In the genomic region with DNA sequence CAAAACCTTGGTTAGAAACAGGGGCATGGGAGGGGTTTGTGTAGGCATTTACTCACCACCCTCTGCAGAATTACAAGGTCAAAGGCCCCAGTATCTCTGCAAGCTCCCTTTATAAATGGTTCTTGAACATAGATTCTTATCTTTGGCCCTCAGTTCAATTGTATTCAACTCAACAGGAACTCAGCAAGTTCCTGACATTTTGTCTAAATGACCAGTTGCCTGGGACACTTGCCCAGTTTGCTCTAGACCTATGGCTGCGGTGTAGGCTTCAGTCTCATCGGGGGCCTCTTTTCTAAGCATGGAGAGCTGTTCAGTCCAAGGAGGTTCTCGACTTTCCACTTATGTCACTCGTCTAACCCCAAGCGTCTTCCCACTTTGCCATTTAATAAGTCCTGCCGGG, we compare ENCODE assay signal across 13 mouse cellular contexts. TPM values are rescaled to one million over a fixed set of nuclear protein-coding genes. Genes with fewer than 3 reads are reported as not detected.
DNase-seq lines count a peak whose midpoint lies in the region; ATAC-seq and TF ChIP-seq lines count a peak whose summit lies in the region.
"Had no signal": no experiment of that assay in that cellular context is flagged by ENCODE, and none has a peak within 500 bp of the region (broad histone marks: within the 10 kb centered on the region; RNA-seq: fewer than 3 reads in every experiment).

No protein-coding gene starts in this region.

- no peaks in the 10 kb centered on the region for H3K9me3 ChIP-seq in lung, postnatal 0 days (ENCODE audit: low read length)
- no peaks in the 10 kb centered on the region for H3K9me3 ChIP-seq in forebrain, postnatal 0 days (ENCODE audit: low read length)
- H3K9me3 ChIP-seq: limb, embryonic 10.5 days had no signal

- TF ChIP-seq CTCF in lung, postnatal 0 days (IDR thresholded peaks at IDR 0.05) = no peak
- no peak for TF ChIP-seq CTCF in forebrain, postnatal 0 days (IDR thresholded peaks at IDR 0.05; ENCODE audit: low read depth)

- H3K9ac ChIP-seq in lung, postnatal 0 days (replicated peaks; ENCODE audit: low read depth) = no peak overlapping the region
- no peak overlapping the region for H3K9ac ChIP-seq in forebrain, postnatal 0 days

- TF ChIP-seq EP300 in lung, postnatal 0 days (IDR thresholded peaks at IDR 0.05) = peak; percentile 71

- no peaks in the 10 kb centered on the region for H3K36me3 ChIP-seq in lung, postnatal 0 days (ENCODE audit: insufficient read depth, low read length)
- H3K36me3 ChIP-seq in forebrain, postnatal 0 days (ENCODE audit: insufficient read depth) = no peaks in the 10 kb centered on the region
- H3K36me3 ChIP-seq: limb, embryonic 10.5 days had no signal

- no peak overlapping the region for H3K4me2 ChIP-seq in lung, postnatal 0 days (replicated peaks; ENCODE audit: low read depth, low read length)
- no peak overlapping the region for H3K4me2 ChIP-seq in forebrain, postnatal 0 days (ENCODE audit: low read depth)
- H3K4me2 ChIP-seq: midbrain, embryonic 11.5 days had no signal

- no peak for ATAC-seq in lung, postnatal 0 days
- no peak for ATAC-seq in forebrain, postnatal 0 days
- ATAC-seq: inflammation-experienced regulatory T-cells, adult 6 months had no signal

- H3K27ac ChIP-seq in brown adipose tissue, adult 24 weeks (replicated peaks; ENCODE audit: low read depth, low read length) = peak overlapping the region; percentile 87
- peak overlapping the region; percentile 33; the same call in 1 of the 2 replicates for H3K27ac ChIP-seq in lung, postnatal 0 days (ENCODE audit: low read length)
- H3K27ac ChIP-seq in forebrain, postnatal 0 days (ENCODE audit: low read depth, low read length) = no peak overlapping the region
- H3K27ac ChIP-seq: limb, embryonic 10.5 days had no signal

- peak; percentile 20 for DNase-seq in kidney, adult 11 months
- no peak for DNase-seq in kidney, adult 8-10 months
- peak; percentile 44 for DNase-seq in heart, postnatal 4 days
- DNase-seq in lung, postnatal 0 days (ENCODE audit: low spot score) = peak; percentile 65
- DNase-seq in thymus, postnatal 4 days = no peak
- no peak for DNase-seq in liver
- no peak for DNase-seq in forebrain, postnatal 0 days
- DNase-seq: cerebellum, adult 8-10 months; layer of hippocampus, adult 9-11 months had no signal

- no peak overlapping the region for H3K4me3 ChIP-seq in brown adipose tissue, adult 24 weeks (ENCODE audit: insufficient read depth, low read depth, low read length)
- H3K4me3 ChIP-seq in lung, postnatal 0 days (ENCODE audit: low read depth, low read length) = no peak overlapping the region
- H3K4me3 ChIP-seq in forebrain, postnatal 0 days (ENCODE audit: low read depth, low read length) = no peak overlapping the region
- H3K4me3 ChIP-seq: limb, embryonic 10.5 days had no signal

- WGBS in lung, postnatal 0 days = 40% methylated on average over 6 of the region's 6 CpGs
- WGBS in forebrain, postnatal 0 days = 90% methylated on average over 6 of the region's 6 CpGs

- H3K4me1 ChIP-seq in brown adipose tissue, adult 24 weeks (ENCODE audit: control insufficient read depth, insufficient read depth, insufficient read length, low read length) = peaks cover 14% of the 10 kb centered on the region; the same call in 1 of the 2 replicates
- peaks cover 7% of the 10 kb centered on the region; the same call in 1 of the 2 replicates for H3K4me1 ChIP-seq in lung, postnatal 0 days (ENCODE audit: insufficient read depth, low read depth, low read length)
- no peaks in the 10 kb centered on the region for H3K4me1 ChIP-seq in forebrain, postnatal 0 days (ENCODE audit: insufficient read depth)

- H3K27me3 ChIP-seq in lung, postnatal 0 days (replicated peaks; ENCODE audit: insufficient read depth, low read length) = no peaks in the 10 kb centered on the region
- no peaks in the 10 kb centered on the region for H3K27me3 ChIP-seq in forebrain, postnatal 0 days (ENCODE audit: insufficient read depth, low read length)

RNA-seq across cellular contexts. Expression of gene Galnt18, which starts 1.5 kb away (rescaled TPM):
- polyA plus RNA-seq in brown adipose tissue, adult 24 weeks (2012; ENCODE audit: insufficient read depth, insufficient read length, missing spikeins) = 6.1 and 7.7 TPM in 2 replicates
- 10 to 100 TPM; 19.3 to 21.5 TPM for total RNA-seq in heart, postnatal 4 days (2021)
- 112 and 125 TPM in 2 replicates for polyA plus RNA-seq in lung, postnatal 0 days (2015; fragmentation: Nextera tagmentation; extraction: Ambion mirVana)
- 22.0 and 22.6 TPM in 2 replicates for total RNA-seq in forebrain, postnatal 0 days (2014; rRNA removed)
- 13.9 and 18.0 TPM in 2 replicates for polyA plus RNA-seq in forebrain, postnatal 0 days (2015; fragmentation: Nextera tagmentation; extraction: Ambion mirVana)
- polyA plus RNA-seq: inflammation-experienced regulatory T-cells, adult 6 months had no signal

Comparison
In these comparisons a context has a peak if more than half of its experiments do, and no peak if none do; other contexts are left out.
1. DNase-seq: peak in kidney, adult 11 months (single experiment), heart, postnatal 4 days (single experiment) and lung, postnatal 0 days (single experiment); none in kidney, adult 8-10 months (0 of 2), thymus, postnatal 4 days (single experiment), liver (single experiment) and forebrain, postnatal 0 days (single experiment).